Mouse (Mus musculus): ENCODE measurements at regions not wholly inside any gene's neighbourhood (a gene's known extent, or its start where the extent isn't known, plus 50 kb on each side); places are given as distances from the start of the nearest gene placed in this dataset.

DNA sequence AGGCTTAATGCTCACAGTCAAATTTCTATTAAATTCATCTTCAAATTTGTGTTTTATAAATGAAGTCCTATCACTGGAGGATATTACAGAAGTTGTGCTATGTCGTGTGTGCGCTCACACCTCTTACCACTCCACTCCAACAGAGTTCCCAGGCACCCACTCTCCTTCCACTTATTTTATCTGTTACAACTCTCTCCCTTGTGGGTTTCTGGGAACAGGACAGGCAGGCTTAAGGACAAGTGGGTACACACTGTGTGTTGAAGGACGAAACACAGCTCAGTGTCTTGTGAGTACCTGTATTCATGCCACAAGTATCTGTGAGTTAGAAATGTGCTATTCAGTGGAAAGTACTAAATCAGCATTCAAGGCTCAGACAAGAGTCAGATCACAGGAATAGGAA is 150.7 kb downstream of the Atp6ap1l start:
- TF ChIP-seq CTCF (IDR thresholded peaks at IDR 0.05) (no peak), EP300 (IDR thresholded peaks at IDR 0.05) (peak; percentile 66)

All from lung, postnatal 0 days (tissue).